Mouse (Mus musculus) B cell, adult 2 months (primary cell): ENCODE measurements around the gene Zbtb21.

Experiments
- DNase-seq, 2 experiments: peaks; one replicate each; pipeline ENCODE4 v3.0.0; 2022

Gene Zbtb21

DNA sequence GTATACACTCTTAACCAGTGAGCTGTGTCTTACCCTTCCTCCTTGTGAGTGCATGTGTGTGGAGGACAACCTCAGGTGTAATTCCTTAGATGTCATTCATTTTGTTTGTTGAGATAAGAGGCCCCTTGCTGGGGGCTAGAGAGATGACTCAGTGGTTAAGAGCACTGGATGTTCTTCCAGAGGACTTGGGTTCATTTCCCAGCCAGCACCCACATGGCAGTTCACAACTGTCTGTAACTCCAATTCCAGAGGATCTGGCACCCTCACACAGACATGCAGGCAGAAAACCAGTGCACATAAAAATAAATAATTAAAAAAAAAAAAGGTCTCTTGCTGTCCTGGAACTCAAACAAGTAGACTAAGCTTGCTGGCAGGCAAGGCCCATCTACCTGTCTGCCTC lies 20.6 kb downstream of the Zbtb21 start:
- no peak for DNase-seq

DNA sequence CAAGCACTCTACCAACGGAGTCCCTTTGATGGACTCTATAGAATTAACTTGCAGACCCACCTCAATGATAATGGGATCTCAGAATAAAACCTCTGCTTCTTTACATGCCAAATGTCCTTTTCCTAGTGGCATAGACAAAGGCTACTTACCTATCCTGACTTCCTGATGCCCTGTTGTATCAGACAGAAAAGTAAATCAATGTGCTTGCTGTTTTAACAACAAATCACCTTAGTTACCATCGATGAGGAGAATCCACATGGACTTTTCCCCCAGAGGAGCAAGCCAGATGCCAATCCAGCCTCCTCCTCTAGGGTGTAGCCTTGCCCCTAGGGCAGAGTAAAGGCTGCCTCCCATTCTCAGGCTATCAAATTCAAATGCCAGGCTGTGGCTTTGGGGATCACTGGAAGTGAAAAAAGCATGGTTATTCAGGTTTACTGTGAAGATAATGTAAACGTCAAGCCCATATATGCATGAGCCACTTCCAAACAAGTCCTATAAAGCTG lies 21.9 kb downstream of the Zbtb21 start:
- DNase-seq, result no peak

DNA sequence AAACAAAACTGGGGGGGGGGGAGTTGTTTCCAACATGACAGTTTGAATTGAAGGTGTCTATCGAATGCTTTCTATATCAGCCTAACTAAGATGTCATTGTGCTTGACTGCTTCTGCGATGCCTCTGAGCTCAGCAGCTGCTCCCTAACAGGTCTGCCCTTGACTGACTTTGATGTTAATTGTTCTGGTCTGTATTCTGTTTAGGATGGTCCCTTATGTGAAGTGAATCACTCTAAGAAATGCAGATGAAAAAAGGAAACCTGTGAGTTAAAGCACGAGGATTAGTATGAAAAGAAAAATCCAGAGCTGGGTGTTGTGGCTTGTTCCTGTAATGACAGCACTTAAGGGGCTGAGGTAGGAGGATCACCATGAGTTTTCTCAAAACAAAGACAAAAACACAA lies 26.6 kb downstream of the Zbtb21 start:
- DNase-seq, result no peak

DNA sequence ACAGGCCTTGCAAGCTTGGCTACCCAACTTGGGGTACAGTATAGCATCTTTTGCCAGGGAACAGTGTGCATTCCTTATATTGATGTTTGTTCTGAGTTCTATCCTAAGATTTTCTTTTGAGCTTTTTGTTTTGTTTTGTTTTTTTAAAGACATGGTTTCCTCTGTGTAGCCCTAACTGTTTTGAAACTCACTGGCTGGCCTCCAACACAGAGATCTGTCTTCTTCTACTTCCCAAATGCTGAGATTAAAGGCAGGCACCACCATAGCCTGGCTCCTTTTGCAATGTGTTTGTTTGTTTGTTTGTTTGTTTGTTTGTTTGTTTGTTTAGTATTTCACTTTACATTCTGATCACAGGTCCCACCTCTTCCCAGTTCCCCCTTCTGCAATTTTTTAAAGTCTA lies 32.2 kb downstream of the Zbtb21 start:
- DNase-seq, result no peak

DNA sequence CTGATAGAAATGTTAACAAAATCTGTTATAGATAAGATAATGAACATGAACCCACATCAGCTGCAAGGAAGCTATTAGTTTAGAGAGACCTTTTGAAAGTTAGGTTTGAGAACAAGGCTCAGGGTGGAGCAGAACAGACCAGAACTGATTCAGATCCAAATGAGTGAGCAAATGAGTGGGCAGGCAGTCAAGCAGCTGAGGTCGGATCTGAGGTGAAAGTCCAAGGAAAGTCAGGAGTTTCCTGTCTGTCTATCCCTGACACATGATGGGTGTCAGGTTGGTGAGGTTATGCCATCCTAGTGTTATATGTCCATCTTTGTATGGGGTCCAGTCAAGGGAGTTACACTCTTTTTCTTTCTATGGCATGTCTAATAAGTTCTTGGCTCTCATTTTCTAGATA lies 32.9 kb downstream of the Zbtb21 start:
- no peak for DNase-seq

DNA sequence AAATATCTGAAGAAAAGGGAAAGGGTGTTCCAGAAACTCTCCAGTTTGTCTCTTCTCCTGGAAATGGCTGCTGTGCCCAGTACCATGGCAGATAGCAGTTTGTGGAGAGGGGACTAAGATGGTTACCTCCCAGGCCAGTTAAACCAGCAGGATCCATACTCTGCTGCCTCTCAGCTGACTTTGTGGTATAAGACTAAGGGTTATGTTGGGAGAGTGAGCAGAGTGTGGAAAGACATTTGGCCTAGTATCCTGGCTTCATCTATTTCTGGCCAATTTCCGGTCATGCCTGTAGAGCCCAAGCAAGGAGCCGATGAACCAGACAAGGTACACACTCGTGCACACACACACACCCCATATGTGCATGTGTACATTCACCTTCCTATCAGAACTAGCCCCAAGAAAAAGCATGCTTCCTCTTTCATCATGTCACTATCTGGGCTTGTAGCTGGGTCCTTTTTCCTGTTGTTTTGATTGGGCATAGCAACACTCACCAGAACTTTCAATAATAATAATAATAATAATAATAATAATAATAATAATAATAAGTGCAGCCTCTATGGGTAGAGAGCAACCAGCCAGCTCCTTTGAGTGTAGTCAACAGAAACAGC lies 35.0 kb downstream of the Zbtb21 start:
- no peak for DNase-seq

DNA sequence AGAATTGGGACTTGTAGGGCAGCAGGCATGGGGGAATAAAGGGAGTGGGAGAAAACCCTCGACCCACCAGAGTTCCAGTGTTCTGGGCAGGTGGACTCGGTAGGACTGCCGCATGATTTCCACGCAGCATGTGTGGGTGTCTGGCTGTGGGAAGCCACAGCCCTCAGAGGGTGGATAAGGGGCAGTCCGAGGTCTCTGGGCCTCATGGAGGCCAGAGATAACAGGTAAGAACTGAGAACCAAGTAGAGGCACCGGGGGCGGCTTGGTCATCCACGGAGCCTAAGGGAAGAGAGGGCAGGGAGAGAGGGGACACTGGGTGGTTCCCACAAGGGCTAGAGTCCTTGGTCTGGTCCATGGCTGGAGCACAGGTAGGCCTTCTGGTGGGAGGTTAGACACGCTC lies 36.0 kb downstream of the Zbtb21 start:
- DNase-seq, result no peak

DNA sequence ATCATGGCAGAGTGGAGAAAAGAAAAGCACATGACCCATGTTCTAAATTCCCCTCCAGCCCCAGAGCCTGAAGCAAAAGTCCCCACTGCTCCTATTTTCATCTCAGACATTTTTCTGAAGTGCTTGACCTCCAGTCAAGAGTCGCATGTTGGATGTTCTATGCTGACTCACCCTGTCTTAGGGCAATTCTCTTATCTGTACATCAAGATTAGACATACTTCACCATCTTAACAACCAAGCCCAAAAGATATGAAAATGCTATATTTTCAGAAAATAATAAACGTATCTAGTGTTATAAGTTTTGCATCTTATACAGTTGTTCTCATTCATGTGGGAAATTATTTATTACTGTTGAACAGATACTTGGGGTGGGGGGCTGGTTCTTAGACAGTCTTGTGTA lies 36.7 kb downstream of the Zbtb21 start:
- no peak for DNase-seq

DNA sequence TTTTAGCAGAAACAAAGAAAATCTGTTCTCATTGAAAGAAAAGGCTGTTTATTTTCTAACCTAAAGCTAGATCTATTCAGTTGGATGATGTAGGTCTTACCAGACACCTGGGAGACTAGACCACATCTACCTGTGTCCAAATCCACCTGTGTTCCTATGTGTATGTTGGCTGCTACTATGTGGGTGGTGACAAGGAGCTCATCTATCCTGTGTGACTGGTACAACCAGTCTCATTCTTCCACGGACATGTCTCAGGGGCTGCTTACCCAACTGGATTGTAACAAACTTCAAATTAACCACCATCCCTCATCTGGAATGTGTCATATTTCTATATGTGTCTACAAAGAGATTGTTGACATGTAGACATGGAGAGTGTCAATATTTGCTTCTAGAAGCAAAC lies 38.7 kb downstream of the Zbtb21 start:
- no peak for DNase-seq

DNA sequence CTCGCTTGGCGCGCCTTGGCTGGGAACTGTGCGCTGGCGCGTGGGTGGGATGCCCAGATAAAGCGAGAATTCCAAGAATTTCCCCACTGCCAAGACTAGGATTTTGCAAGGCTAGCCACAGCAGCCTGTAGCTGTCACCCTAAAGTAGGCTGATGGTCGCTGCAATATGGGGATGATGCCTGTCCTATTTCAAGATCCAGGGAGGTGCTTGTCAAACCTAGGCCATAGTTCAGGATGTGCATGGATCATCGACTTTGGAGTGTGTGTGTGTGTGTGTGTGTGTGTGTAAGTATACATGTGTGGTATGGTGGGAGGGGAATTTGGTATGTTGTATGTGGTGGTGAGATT lies 39.7 kb downstream of the Zbtb21 start:
- DNase-seq, result no peak

DNA sequence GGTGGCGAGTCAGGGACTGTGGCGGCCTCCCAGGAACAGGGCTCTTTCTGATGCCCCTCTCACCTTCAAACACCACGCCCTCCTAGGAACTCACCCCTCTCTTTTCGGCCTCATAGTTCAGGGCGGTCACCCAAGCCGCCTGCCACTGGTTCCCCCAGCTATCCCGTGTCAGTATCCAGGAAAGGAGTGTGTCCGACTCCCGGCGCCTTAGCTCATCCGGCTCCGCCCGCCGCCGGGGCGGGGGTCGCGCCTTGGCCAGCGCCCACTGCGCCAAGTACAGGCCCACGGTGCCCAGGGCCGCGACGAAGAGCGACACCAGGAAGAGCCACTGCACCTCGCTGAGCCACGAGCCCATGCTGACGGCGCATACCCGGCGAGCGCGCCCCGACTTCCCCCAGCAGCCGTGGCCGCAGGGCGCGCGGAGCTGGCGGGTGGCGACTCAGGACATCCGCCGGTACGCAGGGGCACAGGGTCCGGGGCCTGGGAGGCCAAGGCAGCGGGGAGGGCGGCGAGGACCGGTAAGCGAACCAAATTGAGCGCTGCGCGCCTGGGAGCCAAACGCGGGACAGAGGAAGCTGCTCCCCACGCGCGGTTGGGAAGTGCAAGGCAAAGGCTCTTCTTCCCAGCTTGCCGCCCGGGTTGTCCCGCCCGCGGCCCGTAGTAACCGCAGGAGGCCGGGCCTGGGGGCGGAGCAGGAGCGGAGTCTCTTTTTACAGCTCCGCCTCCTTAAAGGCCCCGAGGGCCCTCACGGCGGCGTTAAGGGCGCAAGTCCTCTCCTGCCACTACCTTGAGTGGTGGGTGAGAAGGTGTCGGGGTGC lies 40.3 kb downstream of the Zbtb21 start:
- DNase-seq, result peak; percentile 70 to 72

DNA sequence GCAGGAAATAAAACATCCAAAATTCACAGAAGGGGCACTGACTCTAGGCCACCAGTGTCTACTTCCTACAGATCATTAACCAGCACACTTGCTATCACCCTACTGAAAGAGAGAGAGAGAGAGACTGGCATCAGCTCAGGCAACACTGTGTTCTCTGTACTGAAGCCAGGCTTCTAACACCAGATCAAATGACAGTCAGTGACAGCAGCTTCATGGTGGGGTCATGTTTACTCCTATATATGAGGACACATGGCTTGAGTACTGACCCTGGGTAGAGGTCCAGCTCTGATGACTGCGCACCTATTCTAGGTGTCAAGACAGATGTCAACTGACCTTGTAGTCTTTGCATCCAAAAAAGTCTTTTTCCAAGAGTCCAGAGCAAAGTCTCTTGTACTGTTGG lies 41.8 kb downstream of the Zbtb21 start:
- DNase-seq, result no peak

DNA sequence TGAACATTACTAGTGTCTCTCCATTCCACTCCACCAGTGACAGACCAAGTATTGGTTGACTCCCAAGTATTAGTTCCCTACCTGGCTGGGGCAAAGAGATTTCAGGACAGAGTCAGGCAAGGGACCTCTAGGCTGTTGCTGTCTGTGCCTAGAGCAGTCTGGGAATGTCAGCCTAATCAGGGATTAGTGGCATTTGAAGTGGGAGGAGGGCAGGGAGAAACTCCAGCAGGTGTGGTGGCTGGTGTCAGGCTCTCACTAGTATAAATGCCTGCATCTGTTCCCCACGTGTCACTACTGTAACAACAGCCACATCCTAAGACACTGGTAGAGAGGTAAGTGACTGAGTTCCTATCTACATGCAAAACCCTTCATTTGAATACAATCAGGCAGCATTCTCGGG lies 42.6 kb downstream of the Zbtb21 start:
- no peak for DNase-seq

DNA sequence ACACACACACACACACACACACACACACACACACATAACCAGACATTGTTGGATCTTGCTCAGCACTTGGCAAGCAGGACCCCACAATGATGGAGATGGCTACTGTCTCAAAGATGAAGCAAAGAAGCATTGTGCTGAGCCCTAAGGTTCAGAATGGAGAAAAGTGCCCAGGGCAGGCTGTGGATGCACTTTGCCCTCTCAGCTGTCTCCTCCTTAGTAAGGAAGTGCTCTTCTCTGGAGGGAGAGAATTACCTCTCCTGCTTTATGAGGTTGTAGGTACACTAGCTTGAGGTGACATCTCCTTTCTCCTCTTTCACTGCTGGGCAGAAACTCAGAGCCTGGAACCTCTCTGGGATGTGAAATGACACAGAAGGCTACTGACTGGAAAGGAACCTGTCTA lies 49.5 kb downstream of the Zbtb21 start:
- no peak for DNase-seq

DNA sequence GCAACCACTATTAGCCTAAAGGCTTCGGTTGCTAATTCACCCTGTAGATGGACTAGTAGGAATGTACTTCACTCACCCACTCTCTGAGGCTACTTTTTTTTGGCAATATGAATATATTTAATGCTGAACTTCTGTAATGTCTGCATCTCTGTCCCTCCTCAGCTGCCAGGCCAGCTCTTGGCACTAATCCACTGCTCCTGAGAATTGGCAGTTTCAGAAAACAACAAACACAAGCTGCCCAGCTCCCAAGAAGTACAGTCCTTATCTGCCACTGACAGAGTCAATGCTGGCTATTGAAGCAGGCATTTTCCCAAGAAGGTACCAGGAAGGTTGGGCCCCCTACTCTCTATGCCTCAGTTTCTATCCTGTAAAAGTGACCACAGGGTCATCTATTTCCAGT lies 53.1 kb downstream of the Zbtb21 start:
- no peak for DNase-seq

DNA sequence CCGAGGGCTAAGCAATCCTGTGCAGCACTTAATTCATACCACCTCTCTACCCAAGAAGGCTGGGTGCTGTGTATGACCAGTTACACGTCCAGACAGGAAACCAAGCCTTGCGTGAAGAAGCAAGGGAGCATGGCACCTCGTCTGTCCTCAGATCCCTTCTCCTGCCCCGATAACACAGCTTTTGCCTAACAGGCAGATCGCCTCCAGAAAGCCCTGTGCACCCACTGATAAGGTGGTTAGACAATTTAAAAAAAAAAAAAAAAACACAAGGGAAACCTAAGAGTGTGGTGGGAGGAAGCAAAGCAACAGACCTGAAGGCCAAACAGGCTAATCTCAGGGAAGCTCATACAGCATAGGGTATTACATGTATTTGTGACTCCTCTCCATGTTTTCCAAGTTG lies 54.9 kb downstream of the Zbtb21 start:
- no peak for DNase-seq

DNA sequence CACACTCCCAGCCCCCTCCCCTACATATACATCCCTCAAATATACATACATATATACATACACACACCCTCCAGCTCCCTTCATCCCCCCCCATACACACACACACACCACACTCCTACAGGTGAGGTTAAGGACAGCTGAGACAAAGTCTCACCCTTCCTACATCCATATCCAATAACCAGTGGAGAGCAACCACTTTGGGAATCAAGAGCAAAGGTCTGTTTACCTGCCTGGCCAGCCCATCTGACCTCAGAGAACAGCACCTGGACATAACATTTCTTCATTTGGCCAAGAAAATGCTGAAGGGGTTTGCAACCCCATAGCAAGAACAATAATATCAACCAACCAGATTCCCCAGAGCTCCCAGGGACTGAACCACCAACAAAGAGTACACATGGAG lies 56.1 kb downstream of the Zbtb21 start:
- no peak for DNase-seq

DNA sequence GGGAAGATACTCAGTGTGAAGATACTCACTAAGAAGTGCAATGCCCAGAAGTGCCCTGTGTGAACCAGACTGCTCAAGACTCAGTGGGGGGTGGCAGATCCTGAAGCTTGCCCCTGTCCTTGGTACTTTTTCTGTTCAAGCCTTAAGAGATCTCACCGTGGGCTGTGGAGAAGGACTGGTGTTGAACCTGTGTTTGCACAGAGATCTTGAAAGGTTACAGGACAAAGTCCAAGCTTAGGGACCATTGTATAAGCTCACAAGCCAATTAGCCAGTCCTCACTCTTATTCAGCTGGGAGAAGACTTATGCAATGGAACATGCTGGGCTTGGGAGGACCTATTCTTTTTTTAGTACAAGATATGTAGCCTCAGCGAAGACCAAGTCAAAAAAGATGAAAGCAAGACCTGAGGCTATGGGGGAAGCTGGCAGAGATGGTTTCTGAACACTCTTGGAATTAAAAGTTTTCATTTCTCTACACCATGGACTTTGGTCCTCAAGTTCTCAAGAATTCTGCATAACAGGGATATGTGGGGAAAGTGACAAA lies 56.9 kb downstream of the Zbtb21 start:
- no peak for DNase-seq

DNA sequence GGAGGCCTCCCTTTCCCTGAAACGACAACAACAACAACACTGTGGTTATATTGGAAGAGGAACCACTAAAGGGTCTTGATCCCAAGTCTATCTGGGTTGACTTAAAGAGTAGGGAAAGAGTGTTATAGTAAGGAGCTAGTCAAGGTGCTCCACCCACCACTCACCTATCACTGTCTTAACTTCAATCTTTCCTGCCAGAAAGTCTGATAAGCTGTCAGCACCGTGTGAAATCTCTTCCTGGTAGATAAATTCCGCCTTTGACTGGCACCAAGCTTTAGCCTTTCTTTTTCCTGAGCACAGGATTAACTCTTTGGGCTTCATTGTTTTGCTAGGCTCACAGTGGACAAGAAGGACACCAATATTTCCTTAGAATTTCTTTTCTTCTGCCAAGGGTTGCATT lies 58.4 kb downstream of the Zbtb21 start:
- no peak for DNase-seq

DNA sequence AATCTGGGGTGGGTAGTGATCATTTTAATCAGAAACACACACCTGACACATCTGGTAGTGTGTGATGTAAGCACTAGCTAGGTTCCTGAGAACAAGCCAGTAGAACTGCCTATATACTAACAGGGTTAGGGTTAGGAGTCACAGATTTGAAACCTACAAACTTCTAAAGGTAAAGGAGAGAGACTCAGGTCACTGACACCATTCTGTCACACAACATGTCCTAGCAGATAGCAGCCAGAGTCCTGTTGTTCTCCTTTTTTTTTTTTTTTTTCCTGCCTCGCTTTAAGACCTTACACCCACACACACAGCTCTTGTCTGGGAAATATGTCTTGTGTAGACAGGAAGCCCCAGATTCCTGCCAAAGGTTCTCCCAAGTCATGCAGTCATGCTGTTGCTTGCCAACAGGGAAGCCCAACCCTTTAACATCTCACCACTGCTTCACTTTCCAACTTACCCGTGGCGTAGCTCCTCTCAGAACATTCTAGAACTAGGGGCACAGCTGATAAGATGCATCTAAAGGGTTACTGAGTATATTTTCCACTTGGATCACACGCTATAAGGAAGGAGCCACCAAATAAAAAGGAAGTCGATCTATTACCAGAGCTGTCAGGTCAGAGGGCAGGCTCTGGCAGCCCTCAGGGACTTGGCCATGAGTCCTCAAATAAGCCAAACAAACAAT lies 64.9 kb downstream of the Zbtb21 start:
- DNase-seq, result no peak
